Mouse (Mus musculus) neural tube, embryonic 11.5 days (tissue): ENCODE measurements around the gene Dhx35. TPM values are rescaled to one million over a fixed set of nuclear protein-coding genes. Genes with fewer than 3 reads are reported as not detected.

Experiments used
- ATAC-seq: fragments of 200-750 bp; cut with Nextera tagmentation; 2 replicates; pipeline ENCODE4 v1.8.0; 2017; ENCODE audit warnings: moderate number of reproducible peaks, mild to moderate bottlenecking, moderate TSS enrichment, moderate library complexity; ENCODE audit not compliant: insufficient read depth, low FRiP score, low TSS enrichment
- DNase-seq: peaks from one replicate; pipeline ENCODE4 v3.0.0-alpha.2; 2015; ENCODE audit warnings: low spot score
- H3K27ac ChIP-seq: fragments of 300-500 bp; sonication (generic); 2 replicates; pipeline ENCODE4 v1.5.1; 2014; ENCODE audit warnings: low read depth, mild to moderate bottlenecking, low read length
- H3K27me3 ChIP-seq: fragments of 300-500 bp; sonication (generic); 2 replicates; pipeline ENCODE4 v1.6.1; 2014; ENCODE audit warnings: mild to moderate bottlenecking, low read length, mixed read lengths; ENCODE audit not compliant: control insufficient read depth, insufficient read depth
- H3K36me3 ChIP-seq: fragments of 300-500 bp; sonication (generic); 2 replicates; pipeline ENCODE4 v1.6.1; 2014; ENCODE audit warnings: mild to moderate bottlenecking, low read length, moderate library complexity, mixed read lengths; ENCODE audit not compliant: control insufficient read depth, insufficient read depth
- H3K4me1 ChIP-seq: fragments of 300-500 bp; sonication (generic); 2 replicates; pipeline ENCODE4 v1.6.1; 2014; ENCODE audit warnings: low read length, mixed read lengths; ENCODE audit not compliant: control insufficient read depth, insufficient read depth
- H3K4me2 ChIP-seq: fragments of 300-500 bp; sonication (generic); 2 replicates; pipeline ENCODE4 v1.6.1; 2014; ENCODE audit warnings: low read depth, mild to moderate bottlenecking, moderate library complexity
- H3K4me3 ChIP-seq: fragments of 300-500 bp; sonication (generic); 2 replicates; pipeline ENCODE4 v1.5.1; 2014; ENCODE audit warnings: low read depth, low read length
- H3K9ac ChIP-seq: fragments of 300-500 bp; sonication (generic); 2 replicates; pipeline ENCODE4 v1.6.1; 2014; ENCODE audit warnings: mild to moderate bottlenecking, low read length
- H3K9me3 ChIP-seq: fragments of 300-500 bp; sonication (generic); 2 replicates; pipeline ENCODE4 v1.6.1; 2016; ENCODE audit warnings: low read length; ENCODE audit not compliant: control insufficient read depth
- WGBS: fragments of 180-500 bp; shearing (Covaris S2); extraction: QIAGEN DNeasy Blood & Tissue Kit; methylation state at CpG from one replicate; pipeline ENCODE4 v1.1.7; 2014; 5-methylcytosine and 5-hydroxymethylcytosine counted together
- polyA plus RNA-seq: library from polyadenylated mRNA; unstranded; fragments of >200 nt; fragmentation: Nextera tagmentation; extraction: Ambion mirVana; gene quantifications from 2 replicates; pipeline ENCODE4 v1.2.1, GENCODE M21; 2014

The Dhx35 gene
- polyA plus RNA-seq: 16.5 and 17.9 TPM in 2 replicates

DNA sequence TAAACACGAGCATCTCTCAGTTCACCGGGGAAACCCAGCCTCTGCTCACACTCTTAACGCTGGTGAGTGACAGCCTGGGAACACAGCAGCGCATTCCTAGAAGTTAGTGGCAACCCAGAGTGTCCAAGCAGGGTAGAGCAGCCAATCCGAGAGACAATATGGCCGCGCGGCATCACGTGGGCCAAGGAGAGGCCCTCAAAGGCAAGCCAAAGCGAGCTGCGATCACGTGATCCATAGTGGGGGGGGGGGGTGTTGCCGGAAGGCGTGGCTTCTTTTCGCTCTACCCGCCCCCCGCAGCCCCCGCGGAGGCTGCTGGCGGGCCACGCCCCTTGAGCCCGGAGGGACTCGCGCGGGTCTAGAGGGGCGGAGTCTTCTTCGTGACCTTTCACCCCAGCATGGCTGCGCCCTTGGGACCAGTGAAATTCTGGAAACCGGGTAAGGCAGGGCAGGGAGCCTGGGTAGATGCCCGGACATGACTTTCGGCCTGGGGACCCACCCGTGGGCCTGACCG lies at the start of gene Dhx35:
Dhx35 (plus strand) TSS at position 314 of the 511 bp plus-strand sequence.
- WGBS: under 1% methylated on average over 29 of the region's 33 CpGs
- peak; percentile 98 for DNase-seq
- peak within 1 kb of the TSS; percentile 60 for H3K9ac ChIP-seq
- peak within 1 kb of the TSS; percentile 74 for H3K4me2 ChIP-seq
- H3K27me3 ChIP-seq: no peaks in the 10 kb centered on the region
- peak within 1 kb of the TSS; percentile 60 for H3K4me3 ChIP-seq
- H3K36me3 ChIP-seq: no peaks in the 10 kb centered on the region
- H3K27ac ChIP-seq: peak within 1 kb of the TSS; percentile 74; the same call in 1 of the 2 replicates
- peaks cover 4% of the 10 kb centered on the region; the same call in 1 of the 2 replicates for H3K4me1 ChIP-seq
- ATAC-seq: peak; percentile 99
- H3K9me3 ChIP-seq: no peaks in the 10 kb centered on the region

- H3K36me3 ChIP-seq: no peaks in the 10 kb centered on the region; the same call in 1 of the 2 replicates
- ATAC-seq: no peak
- no peak overlapping the region for H3K4me2 ChIP-seq
- WGBS: 20% methylated on average over 2 of the region's 2 CpGs
- H3K27ac ChIP-seq: no peak overlapping the region
- DNase-seq: peak; percentile 69
- H3K4me1 ChIP-seq: no peaks in the 10 kb centered on the region
- H3K4me3 ChIP-seq: no peak overlapping the region
- H3K9ac ChIP-seq: no peak overlapping the region
- 0 out of 2 replicates have a peak, but pooled peaks cover 3% of the 10 kb centered on the region for H3K9me3 ChIP-seq
- H3K27me3 ChIP-seq: no peaks in the 10 kb centered on the region
These were observed 49.5 kb upstream of the Dhx35 start for GRCm38 (mm10) chr2:158745049-158745482.

DNA sequence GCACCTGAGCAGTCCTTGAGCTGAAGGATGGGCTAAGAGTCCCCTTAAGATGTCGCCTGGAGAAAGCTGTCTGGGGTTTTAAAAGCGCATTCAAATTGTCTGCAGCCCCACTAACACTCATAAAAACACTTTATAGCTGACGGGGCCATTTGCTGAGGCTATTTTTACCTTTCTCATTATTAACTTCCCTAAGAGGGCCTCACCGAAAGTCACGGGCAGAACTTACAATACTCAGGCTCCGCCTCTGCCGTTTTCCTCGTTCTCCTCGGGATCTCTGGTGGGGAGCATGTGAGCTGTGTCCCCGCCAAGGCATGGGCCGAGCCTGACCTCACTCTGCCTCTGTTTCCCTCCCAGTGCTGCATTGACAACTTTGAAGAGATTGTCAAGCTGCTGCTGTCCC lies 48.4 kb upstream of the Dhx35 start:
- Histone ChIP-seq H3K27me3 (no peaks in the 10 kb centered on the region), H3K9ac (no peak overlapping the region), H3K36me3 (no peaks in the 10 kb centered on the region; the same call in 1 of the 2 replicates), H3K4me2 (no peak overlapping the region), H3K27ac (no peak overlapping the region), H3K4me1 (no peaks in the 10 kb centered on the region), H3K4me3 (no peak overlapping the region), H3K9me3 (0 out of 2 replicates have a peak, but pooled peaks cover 3% of the 10 kb centered on the region)
- WGBS: 61% methylated on average over 11 of the region's 11 CpGs
- DNase-seq (no peak), ATAC-seq (no peak)

DNA sequence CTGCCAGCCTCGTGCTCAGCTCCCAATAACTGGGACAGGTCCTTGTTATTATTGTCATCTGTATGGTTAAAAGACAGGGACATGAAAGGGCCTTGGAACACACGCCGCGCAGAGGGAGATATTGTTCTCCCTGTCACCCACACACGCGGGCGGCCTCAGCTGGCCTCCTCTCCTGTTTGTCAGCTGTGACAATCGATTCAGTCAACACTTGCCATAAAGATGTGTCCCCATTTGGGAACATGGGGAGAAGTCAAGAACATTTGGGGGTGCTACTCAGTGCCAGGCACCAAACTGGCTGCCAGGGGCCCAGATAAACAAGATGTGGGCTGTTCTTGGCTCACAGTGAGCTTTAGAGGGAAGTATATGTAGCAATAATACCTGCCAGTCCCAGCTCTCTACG lies 45.2 kb upstream of the Dhx35 start:
- H3K9ac ChIP-seq: no peak overlapping the region
- no peaks in the 10 kb centered on the region for H3K4me1 ChIP-seq
- H3K27ac ChIP-seq: no peak overlapping the region
- H3K4me3 ChIP-seq: no peak overlapping the region
- no peaks in the 10 kb centered on the region for H3K9me3 ChIP-seq
- H3K27me3 ChIP-seq: no peaks in the 10 kb centered on the region
- no peaks in the 10 kb centered on the region; the same call in 1 of the 2 replicates for H3K36me3 ChIP-seq
- 92% methylated on average over 9 of the region's 9 CpGs for WGBS
- ATAC-seq (no peak), DNase-seq (no peak)
- no peak overlapping the region for H3K4me2 ChIP-seq

GRCm38 (mm10) chr2:158760231-158760630 lies 34.4 kb upstream of the Dhx35 start:
- Histone ChIP-seq H3K4me3 (no peak overlapping the region), H3K9ac (no peak overlapping the region), H3K27me3 (no peaks in the 10 kb centered on the region), H3K4me2 (no peak overlapping the region), H3K36me3 (no peaks in the 10 kb centered on the region), H3K27ac (no peak overlapping the region), H3K4me1 (no peaks in the 10 kb centered on the region), H3K9me3 (no peaks in the 10 kb centered on the region)
- no peak for DNase-seq
- ATAC-seq: no peak
- 78% methylated on average over 2 of the region's 2 CpGs for WGBS

DNA sequence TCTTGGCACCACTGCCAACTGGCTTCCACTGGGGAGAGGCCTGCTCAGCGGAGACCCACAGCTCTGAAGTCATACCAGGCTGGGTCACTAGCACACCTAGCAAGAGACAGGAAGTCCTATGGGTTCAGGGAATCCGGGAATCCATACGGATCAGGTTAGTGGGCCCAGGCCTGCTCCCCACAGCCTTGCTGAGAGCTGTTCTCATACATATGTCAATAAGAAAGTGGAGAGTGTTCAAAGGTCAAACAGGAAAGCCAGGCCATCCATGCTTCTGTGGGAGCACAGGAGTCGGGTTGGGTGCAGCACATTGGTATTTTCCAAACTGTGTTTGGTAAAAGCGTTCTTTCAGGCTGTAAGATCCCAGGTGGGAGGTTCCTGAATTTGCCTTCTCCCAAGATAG lies 32.3 kb upstream of the Dhx35 start:
- H3K9me3 ChIP-seq: no peaks in the 10 kb centered on the region
- ATAC-seq: no peak
- H3K36me3 ChIP-seq: no peaks in the 10 kb centered on the region
- no peak overlapping the region for H3K27ac ChIP-seq
- H3K4me3 ChIP-seq: no peak overlapping the region
- H3K4me2 ChIP-seq: no peak overlapping the region
- H3K4me1 ChIP-seq: peaks cover under 1% of the 10 kb centered on the region; the same call in 1 of the 2 replicates
- DNase-seq: no peak
- no peaks in the 10 kb centered on the region for H3K27me3 ChIP-seq
- H3K9ac ChIP-seq: no peak overlapping the region
- WGBS: 90% methylated on average over 5 of the region's 5 CpGs

DNA sequence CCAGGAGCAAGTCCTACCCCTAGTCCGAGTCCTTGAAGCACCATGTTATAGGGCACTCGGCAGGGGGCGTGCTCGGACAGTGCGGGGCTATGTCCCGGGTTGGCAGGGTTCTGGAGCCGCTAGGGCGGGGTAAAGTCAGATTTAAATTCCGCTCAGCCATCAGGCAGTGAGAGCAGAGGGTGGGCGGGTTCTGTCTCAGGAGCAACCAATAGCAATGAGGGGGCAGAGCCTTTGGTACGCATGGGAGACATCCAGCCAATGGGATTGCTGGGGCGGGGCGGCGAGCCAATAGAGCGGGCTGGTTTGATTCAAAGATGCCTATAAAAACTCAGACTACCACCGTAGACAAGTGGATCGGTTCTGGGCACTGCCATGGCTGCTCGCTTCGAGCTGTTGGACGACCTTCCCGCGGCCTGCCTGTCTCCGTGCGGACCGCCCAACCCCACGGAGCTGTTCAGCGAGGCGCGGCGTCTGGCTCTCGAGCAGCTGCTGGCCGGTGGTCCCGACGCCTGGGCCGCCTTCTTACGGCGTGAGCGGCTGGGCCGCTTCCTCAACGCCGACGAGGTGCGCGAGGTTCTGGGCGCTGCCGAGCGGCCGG lies 26.8 kb upstream of the Dhx35 start, which contains the start of gene Fam83d:
Fam83d (plus strand) TSS at position 352 of the 598 bp plus-strand sequence.
- Histone ChIP-seq H3K9ac (peak within 1 kb of the TSS; percentile 70), H3K36me3 (no peaks in the 10 kb centered on the region; the same call in 1 of the 2 replicates), H3K4me2 (peak within 1 kb of the TSS; percentile 88), H3K4me1 (peaks cover 32% of the 10 kb centered on the region), H3K9me3 (no peaks in the 10 kb centered on the region), H3K27ac (peak within 1 kb of the TSS; percentile 63), H3K27me3 (no peaks in the 10 kb centered on the region), H3K4me3 (peak within 1 kb of the TSS; percentile 79)
- WGBS: 0% methylated on average over 48 of the region's 48 CpGs
- DNase-seq: peak; percentile 95
- peak; percentile 99 for ATAC-seq

GRCm38 (mm10) chr2:158768350-158768749 lies 26.3 kb upstream of the Dhx35 start:
- Histone ChIP-seq H3K9ac (peak overlapping the region; percentile 70), H3K4me2 (peak overlapping the region; percentile 88), H3K4me3 (peak overlapping the region; percentile 79), H3K27me3 (no peaks in the 10 kb centered on the region), H3K27ac (peak overlapping the region; percentile 63), H3K36me3 (no peaks in the 10 kb centered on the region; the same call in 1 of the 2 replicates), H3K9me3 (no peaks in the 10 kb centered on the region), H3K4me1 (peaks cover 32% of the 10 kb centered on the region)
- ATAC-seq (peak; percentile 28), DNase-seq (peak; percentile 58)
- under 1% methylated on average over 37 of the region's 37 CpGs for WGBS

DNA sequence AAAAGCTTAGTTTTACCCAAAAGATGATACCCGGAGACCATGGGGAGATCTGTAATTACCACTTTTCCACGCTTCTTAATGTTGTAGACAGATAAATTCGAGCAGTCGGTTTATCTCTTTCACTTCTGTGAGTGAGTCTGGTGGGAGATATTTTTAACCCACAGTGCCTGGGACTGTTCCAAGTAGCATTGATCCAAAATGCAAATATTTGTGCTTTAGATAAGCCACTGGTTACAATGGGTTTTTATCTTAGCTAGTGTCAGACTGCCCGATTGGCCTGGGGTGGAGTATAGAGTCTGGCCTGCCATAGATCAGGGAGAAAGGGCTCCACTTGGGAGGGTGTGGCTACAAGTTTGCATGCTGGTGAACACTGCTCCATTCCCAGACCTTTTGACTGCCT lies 25.8 kb upstream of the Dhx35 start:
- H3K4me3 ChIP-seq: peak overlapping the region; percentile 79
- H3K27ac ChIP-seq: no peak overlapping the region
- H3K4me1 ChIP-seq: peaks cover 32% of the 10 kb centered on the region
- 10% methylated on average over 5 of the region's 5 CpGs for WGBS
- DNase-seq (no peak), ATAC-seq (no peak)
- H3K27me3 ChIP-seq: no peaks in the 10 kb centered on the region
- H3K36me3 ChIP-seq: no peaks in the 10 kb centered on the region; the same call in 1 of the 2 replicates
- peak overlapping the region; percentile 88 for H3K4me2 ChIP-seq
- no peaks in the 10 kb centered on the region for H3K9me3 ChIP-seq
- peak overlapping the region; percentile 70 for H3K9ac ChIP-seq
